ENCODE assay signal across 8 mouse cellular contexts in genomic region chr4:62501964-62502732, GRCm38 (mm10). TPM values are rescaled to one million over a fixed set of nuclear protein-coding genes. Genes with fewer than 3 reads are reported as not detected.
DNase-seq lines count a peak whose midpoint lies in the region; ATAC-seq and TF ChIP-seq lines count a peak whose summit lies in the region.

No protein-coding gene starts in this region.

- dilution Hi-C loops in CH12.LX (cut with MboI; ENCODE audit: extremely low pct_ligation_motif_present, extremely low pct_unique_long_range_greater_than_20kb, low sequenced_read_pairs), result no loop called here

- TF ChIP-seq POLR2A in CH12.LX (IDR thresholded peaks at IDR 0.05; ENCODE audit: low read depth, low read length), result peak; percentile 94

- TF ChIP-seq RAD21 in CH12.LX (IDR thresholded peaks at IDR 0.05; ENCODE audit: low read depth, low read length), result no peak; the same call in 1 of the 2 replicates

- no peaks in the 10 kb centered on the region for H3K9me3 ChIP-seq in CH12.LX (replicated peaks; ENCODE audit: low read length)
- H3K9me3 ChIP-seq in forebrain, embryonic 10.5 days, result no peaks in the 10 kb centered on the region
- no peaks in the 10 kb centered on the region for H3K9me3 ChIP-seq in heart, embryonic 15.5 days (replicated peaks)
- H3K9me3 ChIP-seq in liver, embryonic 14.5 days (ENCODE audit: control insufficient read depth, low read length), result no peaks in the 10 kb centered on the region
- no peaks in the 10 kb centered on the region for H3K9me3 ChIP-seq in stomach, embryonic 15.5 days

- H3K27ac ChIP-seq in CH12.LX (ENCODE audit: insufficient read depth, low read depth), result no peak overlapping the region
- H3K27ac ChIP-seq in forebrain, embryonic 10.5 days, result peak overlapping the region; percentile 86
- H3K27ac ChIP-seq in heart, embryonic 15.5 days, result peak overlapping the region; percentile 81
- H3K27ac ChIP-seq in liver, embryonic 14.5 days, result peak overlapping the region; percentile 3
- peak overlapping the region; percentile 90 for H3K27ac ChIP-seq in stomach, embryonic 15.5 days

- in situ Hi-C loops in CH12.LX (cut with MboI; ENCODE audit: low pct_ligation_motif_present, low pct_unique_long_range_greater_than_20kb, low sequenced_read_pairs), result loop anchor here (10.0 kb wide), 1 partner anchor 97 kb away; the partner anchor contains the start of genes Cdc26 and Prpf4

- H3K4me2 ChIP-seq in CH12.LX (ENCODE audit: insufficient read depth, low read depth, poor library complexity, severe bottlenecking), result peak overlapping the region; percentile 75
- H3K4me2 ChIP-seq in heart, embryonic 15.5 days, result peak overlapping the region; percentile 65
- peak overlapping the region; percentile 76 for H3K4me2 ChIP-seq in liver, embryonic 14.5 days (ENCODE audit: low read depth)
- peak overlapping the region; percentile 78 for H3K4me2 ChIP-seq in stomach, embryonic 15.5 days

- peak overlapping the region; percentile 88 for H3K9ac ChIP-seq in CH12.LX (ENCODE audit: insufficient read depth, low read depth)
- H3K9ac ChIP-seq in heart, embryonic 15.5 days, result peak overlapping the region; percentile 81
- H3K9ac ChIP-seq in liver, embryonic 14.5 days (replicated peaks), result peak overlapping the region; percentile 70
- peak overlapping the region; percentile 59; the same call in 1 of the 2 replicates for H3K9ac ChIP-seq in stomach, embryonic 15.5 days

- peaks cover 0 to 16% of the 10 kb centered on the region in 2 experiments; a peak in 2 of 4 replicates for H3K4me1 ChIP-seq in CH12.LX (ENCODE audit: control insufficient read depth in 1 of 2, insufficient read depth in 2 of 2)
- peaks cover 11% of the 10 kb centered on the region for H3K4me1 ChIP-seq in forebrain, embryonic 10.5 days
- H3K4me1 ChIP-seq in heart, embryonic 15.5 days (replicated peaks), result peaks cover 15% of the 10 kb centered on the region
- peaks cover 2 to 22% of the 10 kb centered on the region in 2 experiments; a peak in 3 of 4 replicates for H3K4me1 ChIP-seq in liver, embryonic 14.5 days (replicated peaks; ENCODE audit: control insufficient read depth in 2 of 2, insufficient read depth in 2 of 2, low read length in 1 of 2)
- H3K4me1 ChIP-seq in stomach, embryonic 15.5 days, result peaks cover 11% of the 10 kb centered on the region

- no peaks in the 10 kb centered on the region for H3K27me3 ChIP-seq in CH12.LX (replicated peaks)
- no peaks in the 10 kb centered on the region for H3K27me3 ChIP-seq in forebrain, embryonic 10.5 days (ENCODE audit: poor library complexity, severe bottlenecking)
- no peaks in the 10 kb centered on the region for H3K27me3 ChIP-seq in heart, embryonic 15.5 days
- H3K27me3 ChIP-seq in liver, embryonic 14.5 days (ENCODE audit: control insufficient read depth, insufficient read depth, low read length), result no peaks in the 10 kb centered on the region
- H3K27me3 ChIP-seq in stomach, embryonic 15.5 days (replicated peaks), result no peaks in the 10 kb centered on the region

- WGBS in forebrain, embryonic 10.5 days, result 3% methylated on average over 38 of the region's 38 CpGs
- WGBS in heart, embryonic 15.5 days, result 1% methylated on average over 38 of the region's 38 CpGs
- WGBS in liver, embryonic 14.5 days (ENCODE audit: insufficient replicate concordance), result 1% methylated on average over 38 of the region's 38 CpGs
- WGBS in stomach, embryonic 15.5 days, result 2% methylated on average over 38 of the region's 38 CpGs

- peak overlapping the region; percentile 66 to 85 (median 73) for H3K4me3 ChIP-seq in CH12.LX (replicated peaks in 1 of 3; ENCODE audit: low read depth in 2 of 3, low read length in 2 of 3, poor library complexity in 1 of 3)
- H3K4me3 ChIP-seq in forebrain, embryonic 10.5 days, result peak overlapping the region; percentile 62
- peak overlapping the region; percentile 92 for H3K4me3 ChIP-seq in heart, embryonic 15.5 days
- H3K4me3 ChIP-seq in liver, embryonic 14.5 days (ENCODE audit: insufficient read depth in 1 of 2, low read depth in 2 of 2, low read length in 2 of 2), result peak overlapping the region; percentile 73 to 90
- H3K4me3 ChIP-seq in stomach, embryonic 15.5 days (replicated peaks), result peak overlapping the region; percentile 84

- peak; percentile 94 for ATAC-seq in heart, embryonic 15.5 days (replicated peaks; ENCODE audit: insufficient number of reproducible peaks, insufficient read depth, low FRiP score, low read depth)
- peak; percentile 79 for ATAC-seq in liver, embryonic 14.5 days (ENCODE audit: insufficient read depth)
- peak; percentile 89 for ATAC-seq in stomach, embryonic 15.5 days (ENCODE audit: insufficient read depth, low FRiP score, low read depth)

- DNase-seq in CH12.LX (ENCODE audit: extremely low read depth), result peak; percentile 93
- DNase-seq in c-Kit-positive CD71-negative TER-119-negative erythroid progenitor cells, embryonic 14.5 days (ENCODE audit: low read depth), result peak; percentile 91
- DNase-seq in forebrain, embryonic 10.5 days (ENCODE audit: extremely low spot score, low spot score), result peak; percentile 92
- peak; percentile 95 to 96 for DNase-seq in kidney, postnatal 25 days
- peak; percentile 73 to 91 (median 79) for DNase-seq in liver, embryonic 14.5 days (ENCODE audit: low read depth in 3 of 3, low spot score in 3 of 3)
- DNase-seq in neural tube, embryonic 10.5 days (ENCODE audit: extremely low spot score, low spot score), result peak; percentile 91

- no peaks in the 10 kb centered on the region for H3K79me2 ChIP-seq in CH12.LX (replicated peaks; ENCODE audit: control insufficient read depth, extremely low read depth, insufficient read depth, poor library complexity, severe bottlenecking)

- TF ChIP-seq CTCF in CH12.LX (conservative IDR thresholded peaks at IDR 0.05 in 1 of 2, IDR thresholded peaks at IDR 0.05 in 1 of 2; ENCODE audit: low read depth in 2 of 2, low read length in 2 of 2), result no peak
- no peak for TF ChIP-seq CTCF in liver, embryonic 14.5 days (IDR thresholded peaks at IDR 0.05; ENCODE audit: low read depth)

- peaks cover 4 to 23% of the 10 kb centered on the region in 2 experiments for H3K36me3 ChIP-seq in CH12.LX (replicated peaks in 1 of 2; ENCODE audit: control insufficient read depth in 1 of 2, insufficient read depth in 1 of 2, low read length in 1 of 2)
- H3K36me3 ChIP-seq in forebrain, embryonic 10.5 days (replicated peaks), result peaks cover 18% of the 10 kb centered on the region
- peaks cover 13% of the 10 kb centered on the region; the same call in 1 of the 2 replicates for H3K36me3 ChIP-seq in heart, embryonic 15.5 days
- peaks cover under 1% of the 10 kb centered on the region for H3K36me3 ChIP-seq in liver, embryonic 14.5 days (replicated peaks; ENCODE audit: control insufficient read depth, insufficient read depth, low read depth)
- H3K36me3 ChIP-seq in stomach, embryonic 15.5 days, result peaks cover 24% of the 10 kb centered on the region; the same call in 1 of the 2 replicates

- TF ChIP-seq EP300 in CH12.LX (IDR thresholded peaks at IDR 0.05; ENCODE audit: low read length), result no peak
- TF ChIP-seq EP300 in liver, embryonic 14.5 days (IDR thresholded peaks at IDR 0.05; ENCODE audit: low read depth), result no peak

RNA-seq across cellular contexts. Expression of gene Hdhd3, which starts 1.1 kb away (rescaled TPM):
- 4.7 and 6.1 TPM in 2 replicates for total RNA-seq in CH12.LX (2012; rRNA removed)
- total RNA-seq in CH12.LX (2014; rRNA removed), result 2.9 and 4.5 TPM in 2 replicates
- polyA plus RNA-seq in CH12.LX (2012; ENCODE audit: insufficient read length, low read depth), result 4.7 and 5.3 TPM in 2 replicates
- polyA plus RNA-seq in forebrain, embryonic 10.5 days (2016; fragmentation: Nextera tagmentation; extraction: Ambion mirVana), result 10.3 and 11.2 TPM in 2 replicates
- polyA plus RNA-seq in heart, embryonic 15.5 days (2015; fragmentation: Nextera tagmentation; extraction: Ambion mirVana), result 7.6 and 10.8 TPM in 2 replicates
- 3.6 and 4.2 TPM in 2 replicates for polyA plus RNA-seq in liver, embryonic 14.5 days (2012; rRNA removed)
- 6.4 and 9.1 TPM in 2 replicates for polyA plus RNA-seq in liver, embryonic 14.5 days (2014; fragmentation: Nextera tagmentation; extraction: Ambion mirVana)
- polyA plus RNA-seq in stomach, embryonic 15.5 days (2015; fragmentation: Nextera tagmentation; extraction: Ambion mirVana), result 27.3 and 30.7 TPM in 2 replicates

RNA-seq across cellular contexts. Expression of gene Alad, which starts 17.6 kb away (rescaled TPM):
- total RNA-seq in CH12.LX (2012; rRNA removed), result 79.0 and 84.2 TPM in 2 replicates
- total RNA-seq in CH12.LX (2014; rRNA removed), result 33.3 and 35.1 TPM in 2 replicates
- 71.5 and 78.2 TPM in 2 replicates for polyA plus RNA-seq in CH12.LX (2012; ENCODE audit: insufficient read length, low read depth)
- polyA plus RNA-seq in forebrain, embryonic 10.5 days (2016; fragmentation: Nextera tagmentation; extraction: Ambion mirVana), result 125 and 127 TPM in 2 replicates
- polyA plus RNA-seq in heart, embryonic 15.5 days (2015; fragmentation: Nextera tagmentation; extraction: Ambion mirVana), result 56.0 and 65.4 TPM in 2 replicates
- polyA plus RNA-seq in liver, embryonic 14.5 days (2012; rRNA removed), result 296 and 338 TPM in 2 replicates
- 629 and 675 TPM in 2 replicates for polyA plus RNA-seq in liver, embryonic 14.5 days (2014; fragmentation: Nextera tagmentation; extraction: Ambion mirVana)
- 121 and 142 TPM in 2 replicates for polyA plus RNA-seq in stomach, embryonic 15.5 days (2015; fragmentation: Nextera tagmentation; extraction: Ambion mirVana)

RNA-seq across cellular contexts. Expression of gene Bspry, which starts 22.3 kb away (rescaled TPM):
- 1.1 and 1.2 TPM in 2 replicates for total RNA-seq in CH12.LX (2012; rRNA removed)
- 0.86 and 0.95 TPM in 2 replicates for total RNA-seq in CH12.LX (2014; rRNA removed)
- polyA plus RNA-seq in CH12.LX (2012; ENCODE audit: insufficient read length, low read depth), result 0.53 and 1.2 TPM in 2 replicates
- 1.1 and 1.4 TPM in 2 replicates for polyA plus RNA-seq in forebrain, embryonic 10.5 days (2016; fragmentation: Nextera tagmentation; extraction: Ambion mirVana)
- polyA plus RNA-seq in heart, embryonic 15.5 days (2015; fragmentation: Nextera tagmentation; extraction: Ambion mirVana), result 1.4 and 4.4 TPM in 2 replicates
- 0.19 and 0.25 TPM in 2 replicates for polyA plus RNA-seq in liver, embryonic 14.5 days (2012; rRNA removed)
- 0.17 and 0.23 TPM in 2 replicates for polyA plus RNA-seq in liver, embryonic 14.5 days (2014; fragmentation: Nextera tagmentation; extraction: Ambion mirVana)
- 28.4 and 29.9 TPM in 2 replicates for polyA plus RNA-seq in stomach, embryonic 15.5 days (2015; fragmentation: Nextera tagmentation; extraction: Ambion mirVana)

RNA-seq across cellular contexts. Expression of gene Pole3, which starts 22.7 kb away (rescaled TPM):
- total RNA-seq in CH12.LX (2012; rRNA removed) (32.1 and 43.7 TPM in 2 replicates), CH12.LX (2014; rRNA removed) (69.8 and 74.6 TPM in 2 replicates)
- 87.5 and 98.9 TPM in 2 replicates for polyA plus RNA-seq in CH12.LX (2012; ENCODE audit: insufficient read length, low read depth)
- 145 and 147 TPM in 2 replicates for polyA plus RNA-seq in forebrain, embryonic 10.5 days (2016; fragmentation: Nextera tagmentation; extraction: Ambion mirVana)
- 43.1 and 53.9 TPM in 2 replicates for polyA plus RNA-seq in heart, embryonic 15.5 days (2015; fragmentation: Nextera tagmentation; extraction: Ambion mirVana)
- polyA plus RNA-seq in liver, embryonic 14.5 days (2012; rRNA removed), result 24.3 and 37.4 TPM in 2 replicates
- 54.7 and 59.8 TPM in 2 replicates for polyA plus RNA-seq in liver, embryonic 14.5 days (2014; fragmentation: Nextera tagmentation; extraction: Ambion mirVana)
- polyA plus RNA-seq in stomach, embryonic 15.5 days (2015; fragmentation: Nextera tagmentation; extraction: Ambion mirVana), result 70.9 and 77.3 TPM in 2 replicates

RNA-seq across cellular contexts. Expression of gene 4933430I17Rik, which starts 23.0 kb away (rescaled TPM):
- total RNA-seq in CH12.LX (2012; rRNA removed) (0.21 and 0.30 TPM in 2 replicates), CH12.LX (2014; rRNA removed) (0.34 and 0.52 TPM in 2 replicates)
- 1.8 and 1.9 TPM in 2 replicates for polyA plus RNA-seq in CH12.LX (2012; ENCODE audit: insufficient read length, low read depth)
- polyA plus RNA-seq in forebrain, embryonic 10.5 days (2016; fragmentation: Nextera tagmentation; extraction: Ambion mirVana), result 1.3 and 1.5 TPM in 2 replicates
- polyA plus RNA-seq in heart, embryonic 15.5 days (2015; fragmentation: Nextera tagmentation; extraction: Ambion mirVana), result 0.20 and 0.37 TPM in 2 replicates
- polyA plus RNA-seq in liver, embryonic 14.5 days (2012; rRNA removed), result 0.10 and 0.12 TPM in 2 replicates
- polyA plus RNA-seq in liver, embryonic 14.5 days (2014; fragmentation: Nextera tagmentation; extraction: Ambion mirVana), result 0.08 and 0.20 TPM in 2 replicates
- polyA plus RNA-seq in stomach, embryonic 15.5 days (2015; fragmentation: Nextera tagmentation; extraction: Ambion mirVana), result 0.19 and 0.35 TPM in 2 replicates
